Mouse (Mus musculus): ENCODE data around the gene Lrrc18.

The Lrrc18 gene

DNA sequence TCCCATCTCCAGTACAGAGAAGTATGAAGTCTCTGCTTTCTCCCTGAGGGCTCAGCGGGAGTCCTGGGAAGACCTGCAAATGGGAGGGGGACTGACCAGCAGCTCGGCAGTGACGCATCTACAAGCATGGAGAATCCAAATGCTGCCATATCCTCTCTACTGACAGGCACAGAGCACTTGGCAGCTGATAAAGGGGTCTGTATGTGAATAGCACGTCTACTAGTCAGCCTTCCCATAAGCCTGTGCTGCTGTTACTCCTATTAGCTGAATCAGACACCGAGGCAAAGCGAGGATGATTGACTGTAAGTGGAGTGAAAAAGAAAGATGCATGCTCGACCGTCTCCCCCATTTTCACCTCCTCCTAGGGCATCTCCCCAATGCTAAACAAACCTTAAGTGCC is 62.3 kb downstream of the Lrrc18 start:
- no peak for DNase-seq (ENCODE audit: extremely low spot score)

DNA sequence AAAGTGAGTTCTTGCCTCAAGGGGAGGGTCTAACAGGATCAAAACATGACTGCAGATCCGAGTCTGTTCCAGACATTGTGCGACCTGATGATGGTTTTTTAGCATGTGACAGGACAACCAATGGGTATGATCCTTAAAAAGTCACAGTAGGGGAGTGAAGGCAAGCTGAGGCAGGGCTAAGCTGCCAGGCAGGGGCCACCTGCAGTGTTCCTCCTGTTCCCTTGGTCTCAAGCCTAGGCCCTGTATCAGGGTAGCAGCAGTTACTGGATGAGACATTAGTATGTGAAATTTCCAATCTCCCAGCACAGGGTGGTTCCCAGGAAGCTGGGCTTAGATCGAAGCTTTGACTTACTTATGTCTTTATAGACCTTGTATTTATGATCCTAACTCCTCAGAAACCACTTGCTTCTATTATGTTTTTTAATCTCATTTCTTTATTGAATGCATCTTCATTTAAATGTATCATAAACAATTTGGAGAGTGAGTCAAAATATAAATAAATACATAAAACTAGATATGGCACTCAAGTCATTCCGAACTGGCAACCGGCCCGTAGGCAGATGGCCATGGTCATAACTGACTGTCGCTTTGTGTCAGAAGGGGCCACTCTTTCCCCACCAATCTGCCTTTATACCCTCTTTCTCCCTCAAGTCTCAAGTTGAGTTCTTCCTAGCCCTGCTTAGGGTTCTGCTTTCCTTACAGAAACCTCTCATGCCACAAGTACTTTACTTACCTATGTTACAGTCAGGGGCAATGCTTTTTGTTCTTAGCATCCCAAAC is 67.9 kb downstream of the Lrrc18 start:
- DNase-seq (ENCODE audit: extremely low spot score): no peak

DNA sequence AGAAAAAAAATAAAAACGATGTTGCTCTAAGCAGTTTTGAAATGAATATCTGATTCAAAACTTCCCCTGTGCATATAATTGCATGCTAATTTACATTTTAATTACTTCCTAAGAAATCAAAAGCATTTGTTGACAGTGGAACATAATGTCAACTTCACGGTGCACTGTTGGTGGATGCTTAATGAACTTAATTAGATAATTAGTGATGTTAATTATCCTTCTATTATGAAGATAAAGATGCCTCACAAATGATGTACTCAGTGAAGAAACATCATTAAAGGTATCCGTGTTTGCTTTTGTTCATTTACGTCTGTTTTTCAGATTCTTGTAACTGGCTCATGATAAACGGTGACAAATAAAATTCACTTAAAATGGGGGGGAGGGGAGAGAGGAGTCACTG is 71.8 kb downstream of the Lrrc18 start:
- no peak for DNase-seq (ENCODE audit: extremely low spot score)

Data from embryo, embryonic 9.5 days (tissue).